Mouse (Mus musculus) regulatory T cell (primary cell): ENCODE measurements around the gene Ucp3.
"Not testable (repeated sequence)": the region's sequence is repeated elsewhere in the genome, so short reads cannot be mapped to it uniquely, and the experiment has no call there.

Experiments
- in situ Hi-C: fragments of 300-600 bp; cut with MboI, MseI; formaldehyde crosslinking; loops from one replicate; pipeline ENCODE4 v1.15.1; 2025; ENCODE audit warnings: high pct_unique_total_duplicates

Gene Ucp3

DNA sequence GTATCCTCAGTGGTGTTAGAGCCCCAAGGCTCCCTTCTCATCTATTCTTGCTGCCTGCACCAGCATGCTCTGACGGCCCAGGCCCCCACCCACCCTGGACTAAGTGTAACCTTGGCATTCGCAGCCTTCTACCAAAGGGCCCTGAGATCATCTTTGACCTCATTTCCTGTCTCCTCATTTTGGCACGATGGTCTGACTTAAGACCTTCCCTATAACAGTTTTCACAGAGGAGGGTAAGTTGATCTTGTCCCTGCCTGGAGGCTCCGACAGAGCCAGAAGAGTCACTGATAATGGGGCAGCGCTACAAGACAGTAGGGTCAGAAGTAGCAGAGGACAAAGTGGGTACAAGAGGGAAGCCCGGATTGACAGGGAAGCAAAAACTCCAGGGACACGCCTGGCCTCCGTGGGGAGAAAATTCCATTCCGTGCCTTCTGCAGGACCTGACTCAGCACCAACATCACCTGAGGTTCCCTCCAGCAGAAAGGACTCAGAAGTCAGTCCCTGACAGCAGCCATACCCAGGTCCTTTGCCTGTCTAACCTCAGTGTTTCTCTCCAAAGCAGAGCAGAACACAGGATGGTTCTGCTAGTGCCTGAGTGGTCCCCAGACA lies 1.2 kb downstream of the Ucp3 start:
- in situ Hi-C loops: no loop called here

DNA sequence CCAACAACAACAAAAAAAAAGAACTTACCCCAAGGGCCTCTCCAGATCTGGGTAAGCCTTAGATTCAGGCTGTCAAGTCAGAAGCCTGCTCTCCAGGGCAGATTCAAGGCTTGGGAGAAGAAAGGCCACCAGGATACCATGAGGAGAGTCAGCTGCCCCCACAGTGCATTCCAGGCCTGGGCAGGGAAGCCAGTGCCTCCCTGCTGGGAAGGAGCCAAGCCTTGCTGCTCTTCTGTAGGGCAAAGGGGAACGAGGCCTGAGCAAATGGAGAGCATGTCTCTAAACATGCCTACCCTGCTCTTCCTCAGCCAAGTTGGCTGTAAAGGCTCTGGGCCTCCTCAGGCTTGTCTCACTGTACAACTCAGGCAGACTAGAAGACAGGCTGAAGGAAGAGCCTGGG lies 1.9 kb downstream of the Ucp3 start:
- in situ Hi-C loops: no loop called here

DNA sequence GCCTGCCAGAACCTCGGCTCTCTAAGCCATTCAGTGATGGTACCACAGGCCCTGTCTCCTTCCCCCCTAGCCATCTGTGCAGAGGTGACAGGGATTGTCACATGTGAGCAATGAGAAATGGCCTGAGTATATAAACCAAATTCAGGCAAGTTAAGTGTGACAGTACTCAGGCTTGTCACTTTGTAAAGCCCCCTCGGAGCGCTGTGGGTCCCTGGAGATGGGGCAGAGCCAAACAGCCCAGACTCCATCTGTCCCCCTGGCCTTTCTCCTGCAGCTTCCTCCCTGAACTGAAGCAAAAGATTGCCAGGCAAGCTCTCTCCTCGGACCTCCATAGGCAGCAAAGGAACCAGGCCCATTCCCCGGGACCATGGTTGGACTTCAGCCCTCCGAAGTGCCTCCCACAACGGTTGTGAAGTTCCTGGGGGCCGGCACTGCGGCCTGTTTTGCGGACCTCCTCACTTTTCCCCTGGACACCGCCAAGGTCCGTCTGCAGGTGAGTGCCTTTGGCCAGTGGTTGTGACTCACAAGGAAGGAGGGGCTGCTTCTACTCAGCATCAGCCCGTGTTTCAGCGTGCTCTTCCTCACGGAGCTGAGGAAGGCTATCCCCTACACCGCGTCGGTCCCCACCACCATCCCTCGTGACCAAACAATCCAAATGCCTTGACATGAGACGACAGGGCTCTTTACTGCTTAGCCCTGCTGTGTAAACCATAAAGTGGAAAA lies 6.5 kb downstream of the Ucp3 start:
- in situ Hi-C loops: no loop called here

DNA sequence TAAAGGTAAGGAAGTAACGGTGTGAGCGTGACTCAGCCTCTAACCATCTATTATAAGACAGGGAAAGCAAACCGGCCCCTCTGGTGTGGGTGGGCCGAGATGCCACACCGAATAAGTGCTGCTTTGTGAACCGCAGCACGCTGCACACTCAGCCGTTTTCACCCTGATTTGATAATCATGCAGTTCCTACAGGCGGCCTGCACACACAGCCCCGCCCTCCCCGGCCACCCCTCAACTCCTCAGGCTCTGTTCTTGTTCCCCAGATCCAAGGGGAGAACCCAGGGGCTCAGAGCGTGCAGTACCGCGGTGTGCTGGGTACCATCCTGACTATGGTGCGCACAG lies 7.0 kb downstream of the Ucp3 start:
- in situ Hi-C loops: no loop called here

DNA sequence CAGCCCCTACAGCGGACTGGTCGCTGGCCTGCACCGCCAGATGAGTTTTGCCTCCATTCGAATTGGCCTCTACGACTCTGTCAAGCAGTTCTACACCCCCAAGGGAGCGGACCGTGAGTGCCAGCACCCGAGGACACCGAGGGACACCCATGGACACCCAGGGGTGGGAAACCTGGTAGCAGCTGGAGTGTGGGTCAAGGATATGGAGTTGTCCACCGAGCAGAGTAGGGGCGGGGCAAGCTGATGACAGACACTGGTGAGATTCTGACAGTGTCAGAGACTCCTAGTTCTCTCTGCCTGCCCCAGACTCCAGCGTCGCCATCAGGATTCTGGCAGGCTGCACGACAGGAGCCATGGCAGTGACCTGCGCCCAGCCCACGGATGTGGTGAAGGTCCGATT lies 7.4 kb downstream of the Ucp3 start:
- in situ Hi-C loops: no loop called here

DNA sequence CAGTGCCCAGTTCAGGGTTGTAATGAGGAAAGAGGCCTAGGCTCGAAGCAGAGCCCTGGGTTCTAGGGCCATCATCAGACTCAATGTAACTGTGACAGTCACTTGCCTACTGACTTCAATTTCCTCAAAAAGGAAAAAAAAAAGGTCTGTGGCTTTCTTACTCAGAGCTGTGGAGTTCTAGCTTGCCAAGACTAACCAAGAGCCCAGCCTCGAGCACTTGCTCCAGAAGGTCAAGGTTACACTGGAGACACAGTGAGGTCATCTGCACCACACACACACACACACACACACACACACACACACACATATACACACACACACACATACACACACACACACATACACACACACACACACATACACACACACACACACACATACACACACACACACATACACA lies 9.3 kb downstream of the Ucp3 start:
- in situ Hi-C loops: not testable (repeated sequence)

DNA sequence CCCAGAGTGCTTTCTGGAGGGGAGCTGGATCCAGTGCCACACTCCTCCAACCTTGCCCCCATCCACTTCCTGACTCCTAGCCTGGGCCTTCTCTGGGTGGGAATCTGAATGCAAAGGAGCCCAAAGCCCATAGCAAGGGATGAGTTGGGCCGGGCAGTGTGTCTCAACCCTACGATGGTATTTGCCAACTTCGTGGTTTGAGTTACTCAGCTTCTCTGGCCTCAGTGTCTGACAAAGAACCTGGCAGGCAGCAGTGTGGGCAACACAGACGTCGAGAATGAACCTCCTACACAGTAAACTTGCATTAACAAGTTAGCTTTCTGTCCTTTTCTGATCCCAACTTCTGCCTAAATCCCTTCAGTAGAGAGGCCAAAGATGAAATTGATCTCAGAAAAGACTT lies 11.7 kb downstream of the Ucp3 start:
- in situ Hi-C loops: no loop called here

DNA sequence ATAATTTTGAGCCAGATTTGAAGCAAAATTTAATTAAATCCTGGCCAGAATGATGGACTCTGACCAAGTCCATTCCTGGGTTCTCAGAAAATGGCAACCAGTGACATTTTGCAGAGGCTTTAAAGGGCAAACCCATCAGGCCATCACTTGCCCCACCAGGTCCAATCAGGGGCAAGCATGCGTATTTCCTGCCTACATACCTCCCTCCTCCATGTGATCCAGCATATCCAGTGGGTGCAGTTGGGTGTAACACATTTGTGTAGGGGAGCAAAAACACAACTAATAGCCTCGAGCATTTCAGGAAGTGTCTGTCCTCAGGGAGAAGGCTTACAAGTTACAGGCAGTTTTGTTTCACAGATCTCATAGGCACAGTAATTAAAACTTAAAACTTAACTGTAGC lies 14.5 kb downstream of the Ucp3 start:
- in situ Hi-C loops: no loop called here

DNA sequence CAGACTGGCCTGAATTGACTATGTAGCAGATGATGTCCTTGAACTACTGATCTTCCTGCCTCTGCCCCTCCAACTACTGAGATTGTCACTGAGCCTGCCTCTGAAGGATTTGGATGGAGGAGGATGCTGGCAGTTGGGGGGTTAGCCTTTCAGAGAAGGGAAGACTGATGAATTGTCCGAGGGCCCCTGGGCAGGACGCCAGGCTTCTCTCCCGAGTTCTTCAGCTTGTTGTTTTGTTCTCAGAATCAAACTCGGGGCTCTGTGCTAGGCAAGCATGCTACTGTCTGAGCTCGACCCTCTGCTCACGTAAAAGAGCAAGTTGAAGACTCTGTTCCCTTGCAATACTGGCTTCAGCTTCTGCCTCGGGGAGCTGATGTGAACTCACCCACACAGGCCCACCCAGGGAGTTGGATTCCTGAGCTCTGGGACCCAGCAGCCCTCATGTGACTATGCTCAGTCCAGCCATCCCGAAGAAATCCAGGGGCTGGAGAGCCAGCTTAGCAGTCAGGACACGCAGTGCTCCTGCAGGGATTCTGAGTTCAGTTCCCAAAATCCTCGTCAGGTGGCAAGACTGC lies 15.8 kb downstream of the Ucp3 start:
- in situ Hi-C loops: no loop called here

DNA sequence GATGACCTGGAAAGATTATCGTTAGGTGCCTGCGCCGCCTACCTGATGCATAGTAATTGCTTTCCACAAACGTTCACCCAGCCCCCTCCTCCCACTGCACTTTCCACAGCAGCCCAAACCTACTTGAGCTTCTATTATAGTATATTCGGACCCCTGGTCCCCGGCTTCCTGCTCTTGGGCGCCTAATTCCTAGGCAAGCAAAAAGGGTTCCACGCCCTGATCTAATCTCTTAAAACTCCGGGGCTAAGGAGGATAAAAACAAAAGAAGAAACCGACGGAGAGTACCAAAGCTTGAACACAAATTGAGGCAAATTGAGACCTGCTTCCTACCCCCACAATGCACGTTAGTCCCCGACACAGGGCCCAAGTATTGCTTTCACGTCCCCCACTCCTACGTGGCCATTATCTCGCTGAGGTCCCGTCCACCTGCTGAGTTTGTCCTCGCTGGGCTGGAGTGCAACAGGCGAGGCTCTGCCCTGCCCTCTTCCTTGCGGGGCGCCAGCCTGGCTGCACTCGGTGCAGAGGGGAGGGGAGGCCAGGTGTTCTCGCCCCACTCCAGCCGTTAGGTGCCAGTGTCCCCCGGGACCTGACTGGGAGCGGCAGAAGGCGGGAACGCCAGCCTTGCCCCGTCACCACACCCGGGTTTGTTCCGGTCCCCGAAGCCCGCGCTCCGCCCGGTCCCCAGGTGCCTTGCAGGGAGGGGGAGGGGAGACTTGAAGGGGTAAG lies 19.8 kb downstream of the Ucp3 start:
- in situ Hi-C loops: no loop called here

DNA sequence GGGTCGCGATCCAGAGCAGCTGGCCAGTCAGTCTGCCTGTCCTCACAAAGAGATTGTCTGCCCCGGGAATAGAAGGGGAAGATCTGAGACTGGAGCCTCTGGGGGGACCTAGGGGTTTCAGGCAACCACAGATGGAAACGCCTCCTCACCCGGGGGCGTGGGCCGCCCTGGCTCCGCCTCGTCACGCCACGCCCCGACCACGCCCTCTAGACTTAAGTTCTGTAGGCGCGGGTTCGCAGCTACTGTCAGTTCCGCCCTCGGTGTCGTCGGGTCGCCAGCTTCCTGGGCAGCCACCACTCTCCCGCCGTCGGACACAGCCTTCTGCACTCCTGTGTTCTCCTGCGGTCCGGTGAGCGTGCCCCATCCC lies 20.3 kb downstream of the Ucp3 start, which contains the start of gene Ucp2:
TSS of gene Ucp2 (plus strand) at position 221 of the 367 bp plus-strand sequence.
- in situ Hi-C loops: no loop called here

DNA sequence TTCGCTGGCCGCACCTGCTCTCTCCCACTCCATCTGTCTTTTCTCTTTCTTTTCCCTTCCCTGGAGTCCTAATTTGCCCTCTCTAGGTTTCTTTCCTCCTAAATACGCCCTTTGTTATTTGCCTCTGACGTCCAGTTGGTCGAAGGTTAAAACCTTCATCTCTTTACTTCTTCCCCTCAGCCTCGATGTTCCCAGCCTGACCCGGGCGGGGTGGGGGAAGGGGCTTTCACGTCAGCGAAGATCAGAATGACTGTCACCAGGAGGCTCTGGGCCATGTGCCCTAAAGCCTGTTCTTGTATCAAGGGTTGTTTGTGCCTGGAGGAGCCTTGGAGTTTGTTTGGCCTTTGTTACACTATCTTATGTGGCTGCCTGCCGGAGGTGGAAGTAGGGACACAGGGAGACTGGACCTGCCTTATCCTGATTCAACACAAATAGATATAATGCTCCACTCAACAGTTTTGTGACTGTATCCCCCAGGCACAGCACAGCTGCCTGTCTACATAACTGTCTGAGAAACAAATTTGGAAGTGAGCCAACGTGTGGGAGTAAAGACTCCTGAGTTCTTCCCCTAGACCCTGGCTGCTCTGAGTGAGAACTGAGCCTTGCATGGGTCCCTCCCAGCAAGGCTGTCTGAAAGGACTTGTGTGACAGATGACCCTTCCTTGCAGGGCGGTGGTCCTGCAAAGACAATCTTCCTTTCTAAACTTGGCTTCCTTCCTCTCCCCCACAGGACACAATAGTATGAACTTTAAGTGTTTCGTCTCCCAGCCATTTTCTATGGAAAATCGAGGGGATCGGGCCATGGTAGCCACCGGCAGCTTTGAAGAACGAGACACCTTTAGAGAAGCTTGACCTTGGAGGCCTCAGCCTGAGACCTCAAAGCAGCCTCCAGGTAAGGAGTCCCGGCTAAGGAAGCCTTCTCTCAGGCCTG lies 21.0 kb downstream of the Ucp3 start:
- in situ Hi-C loops: no loop called here

DNA sequence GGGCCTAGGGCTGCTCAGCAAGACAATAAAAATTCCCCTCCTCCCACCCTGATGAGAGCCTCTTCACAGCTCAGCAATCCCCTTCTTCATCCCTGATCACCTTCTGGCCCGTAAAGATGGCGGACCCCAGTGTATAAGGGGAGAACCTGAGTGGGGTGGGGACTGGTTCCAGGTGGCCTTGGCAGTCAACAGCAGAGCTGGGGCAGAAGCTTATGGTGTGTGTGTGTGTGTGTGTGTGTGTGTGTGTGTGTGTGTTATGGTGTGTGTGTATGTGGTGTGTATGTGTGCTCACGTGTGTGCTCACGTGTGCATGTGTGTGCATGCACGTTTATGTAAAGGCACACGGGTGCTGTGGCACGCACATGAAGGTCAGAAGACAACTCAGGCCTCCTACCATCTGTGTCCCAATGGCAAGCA lies 21.6 kb downstream of the Ucp3 start:
- in situ Hi-C loops: no loop called here

DNA sequence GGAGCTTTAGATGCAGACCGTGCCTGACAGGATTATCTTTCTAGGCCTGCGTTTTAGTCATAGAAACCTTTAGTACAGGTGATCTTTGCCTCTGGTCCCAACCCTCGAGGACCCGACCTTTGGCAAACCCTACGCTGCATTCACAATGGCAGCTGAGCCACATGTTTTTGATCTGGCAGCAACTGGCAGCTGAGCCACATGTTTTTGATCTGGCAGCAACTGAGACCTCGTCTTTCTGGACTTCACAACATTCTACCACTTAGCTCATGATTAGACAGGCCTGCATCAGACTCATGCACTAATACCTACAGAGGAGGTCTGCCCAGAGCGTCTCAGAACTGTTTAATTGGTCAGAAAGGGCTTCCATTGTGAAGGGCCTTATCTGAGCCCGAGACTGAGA lies 22.3 kb downstream of the Ucp3 start:
- in situ Hi-C loops: no loop called here

DNA sequence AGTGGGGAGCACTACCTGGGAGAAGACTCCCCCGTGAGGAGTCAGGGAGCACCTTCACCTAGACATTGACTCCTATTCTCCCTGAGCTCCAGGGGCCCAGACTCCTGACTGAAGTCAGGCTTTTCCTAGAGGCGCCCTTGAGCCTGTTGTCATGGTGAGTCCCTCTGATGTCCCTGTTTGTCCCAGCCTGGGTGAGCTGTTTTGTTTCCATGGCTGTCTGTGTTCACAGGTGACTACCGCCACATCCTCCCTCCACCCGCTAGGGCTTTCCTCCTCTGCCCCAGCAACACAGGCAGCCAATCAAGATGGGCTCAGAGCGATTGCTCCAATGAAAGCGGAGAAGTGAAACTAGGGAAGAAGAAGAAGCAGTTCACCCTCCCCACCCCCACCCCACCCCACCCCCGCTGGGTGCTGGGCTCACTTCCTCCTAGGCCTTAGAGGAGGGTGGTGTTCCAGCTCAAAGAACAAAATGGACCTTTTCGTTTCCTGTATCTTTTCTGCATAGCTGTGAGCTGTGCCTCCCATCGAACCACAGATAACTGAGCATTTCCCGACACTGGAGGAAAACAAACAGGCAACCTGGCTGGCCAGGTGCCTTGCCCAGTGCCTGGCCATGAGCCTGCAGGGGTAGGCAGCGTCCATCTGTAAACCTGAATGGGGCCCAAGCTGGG lies 22.9 kb downstream of the Ucp3 start:
- in situ Hi-C loops: no loop called here

DNA sequence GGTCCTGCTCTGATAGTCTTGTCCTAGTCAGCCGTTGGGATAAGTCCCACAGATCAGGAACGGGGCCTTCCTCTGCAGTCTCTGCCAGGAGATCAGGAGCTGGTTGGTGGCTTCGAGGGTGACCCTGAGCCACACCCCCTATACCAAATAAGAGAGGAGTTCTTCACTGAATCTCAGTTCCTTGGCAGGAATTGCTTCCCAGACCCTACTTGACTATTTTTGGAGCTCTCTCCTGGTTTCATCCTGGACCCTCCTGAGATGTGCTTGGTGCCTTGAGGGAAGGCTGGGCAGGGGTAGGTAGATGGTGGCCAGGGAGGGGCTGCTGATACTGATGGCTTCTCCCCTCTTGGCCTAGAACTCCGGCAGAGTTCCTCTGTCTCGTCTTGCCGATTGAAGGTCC lies 23.6 kb downstream of the Ucp3 start:
- in situ Hi-C loops: no loop called here

DNA sequence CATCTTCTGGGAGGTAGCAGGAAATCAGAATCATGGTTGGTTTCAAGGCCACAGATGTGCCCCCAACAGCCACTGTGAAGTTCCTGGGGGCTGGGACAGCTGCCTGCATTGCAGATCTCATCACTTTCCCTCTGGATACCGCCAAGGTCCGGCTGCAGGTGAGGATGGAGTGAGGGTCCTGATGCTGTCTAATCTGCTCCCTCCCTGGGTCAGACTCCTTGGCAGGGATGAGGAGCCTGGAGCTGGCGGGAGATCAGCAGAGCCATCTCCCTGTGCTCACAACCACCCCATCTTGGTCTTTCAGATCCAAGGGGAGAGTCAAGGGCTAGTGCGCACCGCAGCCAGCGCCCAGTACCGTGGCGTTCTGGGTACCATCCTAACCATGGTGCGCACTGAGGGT lies 24.0 kb downstream of the Ucp3 start:
- in situ Hi-C loops: no loop called here

DNA sequence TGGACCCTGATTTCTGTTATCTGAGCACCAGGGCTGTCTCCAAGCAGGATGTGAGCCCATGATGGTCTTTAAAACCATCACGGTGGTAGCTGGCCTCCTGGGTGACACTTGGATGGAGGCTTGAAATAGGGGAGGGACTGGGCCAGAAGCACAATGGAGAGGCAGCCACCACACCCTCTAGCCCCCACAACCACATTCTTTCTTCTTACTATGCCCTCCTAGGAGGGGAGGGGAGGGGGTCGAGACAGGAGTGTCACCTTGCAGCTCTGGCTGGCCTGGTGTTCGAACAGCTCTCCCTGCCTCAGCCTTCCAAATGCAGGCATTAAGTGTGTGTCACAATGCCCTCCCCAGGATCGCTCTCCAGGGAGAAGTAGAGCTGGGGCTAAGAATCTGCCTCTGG lies 24.6 kb downstream of the Ucp3 start:
- in situ Hi-C loops: no loop called here

DNA sequence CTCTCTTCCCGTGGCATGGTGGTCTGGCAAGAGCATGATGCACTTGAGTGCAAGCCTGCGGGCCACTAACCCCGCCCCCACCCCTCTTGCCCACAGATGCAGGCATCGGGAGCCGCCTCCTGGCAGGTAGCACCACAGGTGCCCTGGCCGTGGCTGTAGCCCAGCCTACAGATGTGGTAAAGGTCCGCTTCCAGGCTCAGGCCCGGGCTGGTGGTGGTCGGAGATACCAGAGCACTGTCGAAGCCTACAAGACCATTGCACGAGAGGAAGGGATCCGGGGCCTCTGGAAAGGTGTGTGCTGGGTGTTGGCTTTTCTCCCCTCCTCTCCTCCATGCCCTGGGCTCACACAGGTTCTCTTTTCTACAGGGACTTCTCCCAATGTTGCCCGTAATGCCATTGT lies 25.2 kb downstream of the Ucp3 start:
- in situ Hi-C loops: no loop called here

DNA sequence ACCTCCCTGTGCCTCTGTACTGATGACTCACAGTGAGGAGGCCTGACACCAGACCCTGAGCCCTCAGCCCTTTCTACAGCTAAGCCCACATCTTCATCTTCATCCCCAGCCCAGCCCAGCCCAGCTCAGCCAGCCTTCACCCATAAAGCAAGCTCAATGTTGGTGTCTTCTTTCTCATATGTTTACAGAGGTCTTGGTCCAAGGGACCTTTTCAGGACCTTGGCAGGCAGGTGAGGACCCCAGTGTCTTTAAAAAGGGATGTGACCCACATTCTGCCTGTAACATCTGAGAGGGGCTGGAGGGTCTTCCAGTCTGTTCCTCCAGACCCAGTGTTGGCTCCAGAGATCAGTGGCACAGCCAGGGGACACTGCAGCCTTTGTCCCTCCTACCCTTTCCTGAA lies 26.7 kb downstream of the Ucp3 start:
- in situ Hi-C loops: no loop called here

DNA sequence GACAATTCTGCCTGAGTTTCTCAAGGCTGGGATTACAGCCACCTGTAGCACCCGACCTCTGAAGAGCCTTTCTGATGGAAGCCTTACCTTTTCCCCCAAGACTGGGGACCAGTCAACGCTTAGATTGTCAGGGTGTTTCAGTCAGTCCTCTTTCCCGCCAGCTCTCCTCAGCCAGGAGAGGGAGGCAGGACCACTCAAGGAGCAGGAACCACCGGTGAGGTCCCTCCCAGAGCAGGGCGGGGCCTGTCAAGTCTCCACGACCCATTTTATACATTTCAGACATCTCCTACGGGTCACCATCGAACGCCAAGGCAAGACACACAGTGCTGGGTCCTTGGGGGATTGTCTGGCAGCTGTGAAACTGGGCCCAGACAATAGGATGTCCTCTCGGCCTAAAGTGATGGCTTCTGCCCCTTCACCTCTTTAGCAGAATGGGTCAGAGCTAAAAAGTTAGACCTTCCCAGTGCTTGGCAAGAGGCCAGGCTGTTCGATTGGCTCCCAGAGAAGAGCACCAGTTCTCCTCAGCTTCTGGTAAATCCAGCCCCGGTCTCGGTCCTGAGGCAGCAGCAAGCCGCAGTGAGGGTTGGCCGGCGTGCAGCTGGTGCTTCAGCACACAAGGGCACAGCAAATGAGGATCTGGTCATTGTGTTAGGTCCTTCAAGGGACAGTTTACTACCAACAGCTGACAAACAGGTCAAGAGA lies 27.6 kb downstream of the Ucp3 start:
- in situ Hi-C loops: no loop called here
